Mouse (Mus musculus): Measurements from ENCODE around the gene Fgfr1op2.

The Fgfr1op2 gene

DNA sequence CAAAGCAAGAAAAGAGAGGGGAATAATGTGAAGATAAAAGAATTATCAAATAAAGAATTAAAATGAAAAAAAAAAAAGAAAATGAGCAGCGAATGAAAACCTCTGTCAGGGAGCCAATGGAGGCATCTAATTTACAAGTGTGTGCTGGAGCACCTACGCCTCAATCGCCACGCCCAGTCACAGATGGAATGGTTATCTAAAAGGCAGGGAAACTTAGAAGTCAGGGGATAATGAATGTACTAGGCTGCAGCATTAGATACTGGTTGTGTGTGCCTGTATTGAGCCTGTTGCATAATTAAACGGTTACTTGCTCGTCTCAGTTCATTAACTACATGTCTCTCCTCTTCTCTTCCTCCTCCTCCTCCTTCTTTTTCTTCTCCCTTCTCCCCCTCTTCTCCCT lies 34.4 kb downstream of the Fgfr1op2 start:
- no peak for DNase-seq

DNA sequence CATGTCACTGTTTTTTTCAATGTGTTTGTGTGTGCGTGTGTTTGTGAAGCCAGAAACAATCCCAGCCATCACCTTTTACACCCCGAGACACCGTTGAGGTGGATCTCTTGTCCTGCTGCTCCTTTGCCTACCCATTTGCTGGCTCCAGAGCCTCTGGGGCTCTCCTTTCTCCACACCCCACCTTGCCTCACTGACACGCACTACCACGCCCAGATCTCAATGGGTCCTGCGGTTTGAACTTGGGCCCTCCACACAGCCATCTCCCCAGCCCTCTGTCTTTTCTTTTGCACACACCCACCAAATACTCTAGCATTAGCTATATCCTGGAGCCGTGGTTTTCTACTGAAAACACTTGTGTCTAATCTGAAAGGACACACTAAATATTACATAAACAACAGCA lies 34.9 kb downstream of the Fgfr1op2 start:
- no peak for DNase-seq

DNA sequence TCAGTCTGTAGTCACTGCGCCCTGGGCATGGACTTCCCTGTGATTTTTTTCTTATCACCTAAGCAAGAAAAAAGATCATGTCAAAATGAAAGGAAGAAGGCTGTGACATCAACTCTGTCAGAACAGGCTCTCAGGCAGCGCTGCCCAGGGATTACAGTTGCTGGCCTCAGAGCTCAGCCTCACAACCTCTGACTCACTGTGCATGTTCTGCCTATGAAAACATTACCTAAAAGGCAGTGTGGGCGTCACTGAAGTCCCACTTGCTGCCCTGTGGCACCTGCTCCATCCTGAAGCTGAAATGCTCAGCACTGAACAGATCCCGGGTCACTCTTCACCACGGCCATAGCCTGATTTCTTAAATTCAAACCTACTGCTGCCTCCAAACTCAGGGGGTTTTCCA lies 35.7 kb downstream of the Fgfr1op2 start:
- DNase-seq, result no peak

DNA sequence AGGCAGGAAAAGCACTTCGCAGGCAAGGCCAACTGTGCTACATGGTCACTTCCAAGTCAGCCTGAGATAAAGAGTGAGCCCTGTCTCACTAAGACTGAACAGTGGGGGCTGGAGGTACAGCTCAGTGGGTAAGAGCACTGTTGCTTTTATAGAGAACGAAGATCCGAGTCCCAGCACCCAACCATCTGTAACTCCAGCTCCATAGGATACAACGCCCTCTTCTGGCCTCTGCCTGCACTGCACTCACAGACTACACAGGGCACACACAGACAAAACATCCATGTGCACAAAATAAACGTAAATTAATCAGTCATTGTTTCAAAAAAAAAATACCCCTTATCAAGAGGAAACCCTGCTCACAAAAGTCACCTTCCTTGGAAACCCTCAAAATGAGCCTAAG lies 36.9 kb downstream of the Fgfr1op2 start:
- DNase-seq, result no peak

DNA sequence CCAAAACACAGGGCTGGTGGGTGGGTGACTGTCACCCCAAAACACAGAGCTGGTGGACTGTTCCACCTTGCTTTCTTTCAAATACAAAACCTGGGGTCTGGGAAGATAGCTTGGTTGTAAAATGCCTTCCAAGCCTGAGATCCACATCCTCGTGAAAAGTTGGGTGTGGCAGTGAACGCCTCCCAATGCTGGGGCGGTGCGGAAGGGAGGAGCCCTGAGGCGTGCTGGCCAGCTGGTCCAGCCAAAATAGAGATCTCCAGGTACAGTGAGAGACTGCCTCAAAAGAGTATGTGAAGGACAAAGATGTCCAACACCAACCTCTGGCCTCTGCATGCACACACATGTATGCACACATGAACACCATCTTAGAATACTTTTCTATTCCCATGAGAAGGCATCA lies 37.5 kb downstream of the Fgfr1op2 start:
- no peak for DNase-seq

DNA sequence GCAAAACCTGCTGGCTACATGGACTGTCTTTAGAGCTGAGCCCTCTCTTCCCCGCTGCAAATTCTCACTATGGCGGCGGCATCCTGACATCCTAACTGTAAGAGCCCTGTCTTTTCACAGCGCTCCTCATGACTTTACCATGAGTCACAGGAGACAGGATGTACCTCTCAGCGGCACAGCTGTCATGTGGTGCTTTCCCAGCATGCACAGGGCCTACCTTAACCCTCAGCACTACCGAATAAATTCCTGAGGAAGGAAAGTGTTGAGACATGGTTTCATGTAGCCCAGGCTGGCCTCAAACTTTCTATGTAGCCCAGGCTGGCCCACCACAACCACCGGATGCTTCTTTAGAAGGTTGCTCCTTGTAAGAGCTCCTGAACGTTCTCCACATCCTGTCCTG lies 38.9 kb downstream of the Fgfr1op2 start:
- no peak for DNase-seq

DNA sequence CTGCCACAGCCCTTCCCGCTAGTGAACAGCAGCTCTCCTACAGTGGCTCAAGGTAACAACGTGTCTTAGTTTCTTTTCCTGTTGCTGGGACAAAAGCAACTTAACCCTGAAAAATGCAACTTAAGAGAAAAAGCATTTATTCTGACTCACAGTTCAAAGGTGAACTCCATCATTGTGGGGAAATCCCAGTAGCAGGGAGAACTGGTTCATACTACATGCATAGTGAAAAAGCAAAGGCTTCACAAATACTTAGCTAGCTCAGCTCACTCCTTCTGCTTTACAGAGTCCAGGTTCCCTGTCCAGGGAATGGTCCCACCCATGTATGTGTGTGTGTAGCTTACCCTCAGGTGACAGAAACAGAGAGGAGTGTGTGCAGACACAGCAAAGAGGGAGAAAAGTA lies 39.7 kb downstream of the Fgfr1op2 start:
- no peak for DNase-seq

DNA sequence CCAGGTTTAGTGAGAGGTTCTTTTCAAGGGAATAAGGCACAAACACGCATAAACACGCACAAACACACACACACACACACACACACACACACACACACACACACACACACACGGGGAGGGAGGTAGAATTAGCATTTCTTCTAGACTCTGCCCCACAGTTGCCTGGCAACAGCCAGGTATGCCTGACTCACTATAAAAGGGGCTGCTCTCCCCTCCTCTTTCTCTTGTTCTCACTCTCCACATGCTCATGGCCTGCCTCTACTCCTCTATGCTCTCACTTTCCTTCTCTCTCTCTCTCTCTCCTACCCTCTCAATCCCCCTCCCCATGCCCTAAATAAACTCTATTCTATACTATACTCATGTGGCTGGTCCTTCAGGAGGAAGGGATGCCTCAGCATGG lies 51.1 kb downstream of the Fgfr1op2 start:
- DNase-seq, result no peak

DNA sequence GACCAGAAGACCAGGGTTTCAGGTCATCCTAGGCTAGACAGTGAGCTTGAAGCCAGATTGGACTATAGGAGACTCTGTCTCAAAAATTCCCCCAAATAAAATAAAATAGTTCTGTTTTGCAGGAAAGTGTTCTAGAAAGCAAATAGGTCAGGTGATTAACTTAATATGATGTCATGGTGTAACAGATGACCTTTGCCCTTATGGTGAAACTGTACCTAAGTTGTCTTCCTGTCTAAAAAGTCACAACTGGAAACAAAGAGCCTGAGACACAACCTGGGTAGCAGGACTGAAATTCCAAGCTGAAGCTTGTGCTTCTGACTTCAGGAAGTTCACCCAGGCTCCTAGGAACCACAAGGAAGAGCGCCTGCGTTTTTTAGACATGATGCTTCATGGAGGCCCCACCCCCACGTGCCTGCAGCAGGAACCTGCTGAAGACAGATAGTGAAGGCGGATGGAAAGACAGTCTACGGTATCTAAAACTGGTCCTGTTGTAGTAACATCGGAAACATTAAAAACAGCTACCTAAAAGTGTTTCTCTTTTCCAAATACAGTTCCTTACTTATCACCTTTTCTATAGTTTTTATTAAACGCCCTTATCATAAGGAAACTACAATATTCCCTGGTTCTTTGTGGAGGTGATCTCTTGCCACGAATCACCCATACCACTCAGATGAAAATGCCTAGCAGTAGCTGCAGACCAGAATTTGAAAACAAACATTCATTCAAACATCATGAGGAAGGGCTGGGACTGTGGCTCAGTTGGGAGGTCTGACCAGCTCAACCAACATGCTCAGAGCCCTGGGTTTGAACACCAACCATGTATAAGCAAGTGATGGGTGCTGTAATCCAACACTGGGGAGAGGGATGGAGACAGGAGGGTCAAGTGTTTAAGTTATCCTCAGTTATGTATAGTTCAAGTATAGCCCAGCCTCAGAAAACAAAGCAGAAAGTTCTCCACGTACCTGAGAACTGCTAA lies 53.1 kb downstream of the Fgfr1op2 start:
- DNase-seq, result no peak

DNA sequence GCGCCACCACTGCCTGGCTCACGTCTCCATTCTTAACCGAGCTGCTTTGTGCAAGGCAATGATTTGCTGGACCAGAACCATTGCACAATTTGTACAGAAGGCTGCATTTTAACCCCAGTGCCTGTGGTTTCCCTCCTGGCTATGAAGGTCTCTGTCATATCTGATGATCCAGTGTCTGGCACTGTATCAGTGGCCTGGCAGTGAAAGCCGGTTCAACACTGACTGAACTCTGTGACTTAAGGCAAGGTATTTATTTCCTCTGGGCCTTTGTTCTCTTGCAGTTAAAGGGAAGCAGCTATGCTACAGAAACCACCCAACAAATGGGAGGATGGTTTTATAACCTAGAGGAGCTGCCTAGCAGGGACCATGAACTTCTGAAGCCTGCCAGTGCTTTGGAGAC lies 54.0 kb downstream of the Fgfr1op2 start:
- no peak for DNase-seq

DNA sequence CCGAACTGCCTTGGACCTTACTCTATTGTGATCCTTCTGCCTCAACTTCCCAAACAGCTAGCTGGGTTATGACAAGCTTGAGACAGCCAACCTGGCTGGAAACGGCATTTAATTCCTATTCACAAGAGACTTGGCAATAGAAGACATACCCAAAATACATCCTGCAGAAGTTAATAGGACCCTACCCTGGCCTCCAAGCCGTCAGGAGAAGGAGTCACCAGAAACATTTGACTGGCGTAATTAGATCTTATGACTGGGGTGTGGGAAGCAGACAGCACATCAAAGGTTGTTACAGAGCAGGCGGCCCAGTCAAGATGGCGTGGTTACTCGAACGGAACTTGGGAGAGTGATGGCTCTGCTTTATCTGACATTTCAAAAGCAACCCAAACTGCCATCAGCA lies 54.8 kb downstream of the Fgfr1op2 start:
- DNase-seq, result no peak

DNA sequence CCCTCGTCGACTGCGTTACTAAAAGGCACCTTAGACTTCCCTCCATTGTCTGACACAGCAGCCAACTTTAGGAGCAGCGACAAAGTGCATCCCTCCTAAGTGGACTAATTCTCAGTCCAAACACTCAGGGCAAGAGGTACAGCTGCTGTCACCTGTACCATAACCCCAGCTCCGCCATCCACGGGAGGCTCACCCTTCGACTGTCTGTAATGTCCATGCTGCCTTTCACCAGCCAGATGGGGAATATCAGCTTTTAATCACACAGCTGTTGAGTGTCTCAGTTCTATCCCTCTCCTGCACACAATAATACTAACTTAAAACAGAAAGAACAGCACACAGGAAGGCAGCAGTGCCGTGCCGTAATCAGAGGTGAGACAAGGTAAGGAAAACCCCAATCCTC lies 55.4 kb downstream of the Fgfr1op2 start:
- DNase-seq, result no peak

DNA sequence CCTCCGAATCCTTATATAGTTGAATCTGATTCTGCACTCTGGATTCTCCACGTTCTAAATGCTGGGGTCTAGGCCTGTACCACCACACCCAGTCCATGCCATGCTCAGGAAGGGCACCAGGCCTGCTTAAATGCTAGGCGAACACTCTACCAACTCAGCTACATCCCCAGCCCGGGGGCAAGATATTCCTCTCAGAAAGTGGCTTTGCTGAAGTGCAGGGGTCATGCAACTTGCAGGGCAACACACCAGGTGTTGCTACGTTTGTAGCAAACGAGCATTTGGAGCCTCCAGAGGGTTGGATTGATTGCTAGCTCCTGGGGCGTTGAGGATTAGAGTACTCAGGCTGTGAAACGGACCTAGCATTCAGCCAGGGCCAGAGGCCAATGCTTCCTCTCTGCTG lies 56.1 kb downstream of the Fgfr1op2 start:
- DNase-seq, result peak; percentile 30 to 33

DNA sequence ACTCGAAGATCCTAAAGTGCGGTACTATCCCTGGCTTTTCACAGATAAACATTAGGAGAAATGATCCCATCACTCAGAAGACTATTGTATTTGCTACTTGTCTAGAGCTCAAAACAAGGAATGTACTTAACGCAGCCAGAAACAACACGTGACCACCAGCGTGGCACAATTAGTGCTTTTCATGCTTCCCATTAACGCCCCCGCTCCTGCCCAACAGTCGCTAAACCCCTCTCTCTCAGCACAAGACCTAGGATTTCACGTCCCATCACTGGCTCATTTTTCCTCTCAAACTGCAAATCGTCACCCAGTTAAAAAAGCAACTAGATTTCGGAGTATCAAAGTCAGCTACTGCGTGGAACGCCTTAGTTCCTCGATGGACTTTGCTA lies 56.6 kb downstream of the Fgfr1op2 start:
- DNase-seq, result peak; percentile 50

DNA sequence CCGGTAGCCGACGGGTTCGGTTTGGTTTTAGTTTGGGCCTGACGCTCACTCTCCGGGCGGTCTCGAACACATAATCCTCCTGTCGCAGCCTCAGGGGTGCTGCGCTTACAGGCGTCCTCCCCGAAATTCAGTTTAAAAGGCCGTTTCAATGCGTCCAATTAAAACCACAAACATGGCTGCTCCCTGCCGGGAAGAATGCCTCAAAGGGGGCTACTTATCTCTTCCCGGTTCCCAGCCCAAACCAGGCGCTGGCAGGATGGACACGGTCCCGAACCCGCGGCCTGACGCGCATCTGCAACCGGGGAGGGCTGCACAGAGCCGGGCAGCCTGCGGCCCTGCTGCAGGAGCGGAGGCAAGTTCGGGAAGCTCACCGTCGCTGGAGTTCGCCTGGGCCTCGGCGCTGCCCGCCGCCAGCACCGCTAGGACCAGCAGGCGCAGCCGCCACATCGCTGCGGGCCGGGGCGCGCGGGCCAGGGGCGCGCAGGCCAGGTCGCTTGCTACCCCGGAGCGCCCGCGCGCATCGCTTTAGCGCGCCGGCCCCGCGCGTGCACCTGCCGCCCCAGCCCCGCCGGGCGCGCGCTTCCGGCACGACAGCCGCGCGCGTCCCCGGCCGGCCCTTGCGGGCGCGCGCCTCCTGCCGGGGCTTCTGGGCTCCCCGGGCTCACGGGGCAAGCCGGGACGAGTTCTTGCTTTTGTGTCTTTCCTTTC lies 57.2 kb downstream of the Fgfr1op2 start:
- peak; percentile 82 to 88 for DNase-seq

DNA sequence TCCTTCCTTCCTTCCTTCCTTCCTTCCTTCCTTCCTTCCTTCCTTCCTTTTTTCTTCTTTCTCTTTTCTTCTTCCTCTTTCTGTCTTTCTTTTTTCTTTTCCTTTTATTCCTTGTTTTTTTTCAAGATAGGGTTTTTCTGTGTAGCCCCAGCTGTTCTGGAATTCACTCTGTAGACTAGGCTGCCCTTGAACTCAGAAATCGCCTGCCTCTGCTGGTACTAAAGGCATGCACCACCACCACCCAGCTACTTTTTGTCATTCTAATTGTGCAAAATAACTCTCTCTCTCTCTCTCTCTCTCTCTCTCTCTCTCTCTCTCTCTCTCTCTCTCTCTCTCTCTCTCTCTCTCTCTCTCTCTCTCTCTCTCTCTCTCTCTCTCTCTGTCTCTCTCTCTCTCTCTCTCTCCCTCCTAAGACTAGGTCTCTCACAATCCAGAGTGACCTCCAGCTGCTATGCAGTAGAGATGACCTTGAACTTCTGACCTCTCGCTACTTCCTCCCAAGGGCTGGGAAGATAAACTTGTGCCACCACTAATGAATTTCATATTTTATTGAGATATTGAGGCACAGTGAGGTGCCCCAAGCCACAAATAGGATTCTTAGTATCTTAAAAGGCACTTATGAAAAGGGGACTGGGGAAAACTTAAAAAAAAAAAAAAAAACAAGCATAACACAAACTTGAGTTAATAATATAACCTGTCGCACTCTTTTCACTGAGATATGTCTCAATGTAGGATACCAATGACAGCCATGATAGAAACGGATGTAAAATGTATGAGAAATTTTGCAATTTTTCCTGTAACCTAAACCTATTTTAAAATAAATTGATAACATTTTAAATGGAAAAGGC lies 58.0 kb downstream of the Fgfr1op2 start:
- no peak for DNase-seq

DNA sequence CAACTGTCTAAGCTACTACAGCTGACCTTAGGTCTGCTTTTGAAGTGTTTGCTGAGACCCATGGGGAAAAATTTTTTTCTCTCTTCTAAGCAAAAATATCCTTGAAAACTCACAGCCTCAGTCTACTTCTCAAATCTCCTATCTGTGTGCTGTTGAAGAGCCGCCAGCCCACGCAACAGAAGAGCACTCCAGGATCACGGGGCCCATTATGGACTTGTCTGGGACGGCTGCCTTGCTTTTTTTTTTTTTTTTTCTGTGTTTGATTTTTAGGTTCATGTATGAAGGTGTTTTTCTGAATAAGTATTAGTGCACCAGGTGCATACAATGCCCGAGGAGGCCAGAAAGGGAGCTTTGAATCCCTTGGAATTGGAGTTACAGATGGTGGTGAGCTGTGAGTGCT lies 59.5 kb downstream of the Fgfr1op2 start:
- DNase-seq, result no peak

DNA sequence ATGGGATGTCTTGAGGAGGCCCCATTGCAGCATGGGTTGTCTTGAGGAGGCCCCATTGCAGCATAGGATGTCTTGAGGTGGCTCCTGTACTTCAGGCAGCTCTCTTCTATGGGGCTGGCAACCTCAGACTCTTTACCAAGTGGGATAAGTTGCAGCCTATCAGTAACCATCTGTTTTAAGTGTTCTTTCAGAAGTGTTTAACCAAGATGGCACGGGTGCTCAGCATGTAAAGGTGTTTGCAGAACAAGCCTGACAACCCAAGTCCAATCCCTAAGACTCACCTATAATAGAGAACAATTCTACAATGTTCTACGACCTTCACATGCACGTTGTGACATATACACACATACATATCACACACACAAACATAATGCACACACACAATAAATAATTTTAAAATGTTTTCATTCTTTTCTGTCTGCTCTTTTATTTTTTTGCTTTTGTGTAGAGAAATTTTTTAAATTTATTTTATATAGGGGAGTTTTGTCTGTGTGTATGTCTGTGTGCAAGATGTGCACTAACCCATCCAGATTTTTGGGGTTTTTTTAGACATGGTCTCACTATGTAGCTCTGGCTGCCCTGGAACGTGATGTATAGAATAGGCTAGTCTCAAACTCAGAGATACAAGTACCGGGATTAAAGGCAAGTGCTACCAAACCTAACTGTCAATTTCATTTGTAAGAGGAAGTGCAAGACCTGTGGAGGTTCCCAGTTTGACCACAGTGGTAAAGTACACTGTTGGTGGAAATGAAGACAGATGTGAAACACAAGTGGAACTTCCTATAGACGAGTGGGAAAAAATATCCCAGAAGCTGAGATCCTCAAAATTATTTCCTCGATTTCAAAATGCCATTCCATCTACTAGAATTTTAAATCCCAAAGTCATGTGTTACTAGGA lies 63.3 kb downstream of the Fgfr1op2 start:
- DNase-seq, result no peak

DNA sequence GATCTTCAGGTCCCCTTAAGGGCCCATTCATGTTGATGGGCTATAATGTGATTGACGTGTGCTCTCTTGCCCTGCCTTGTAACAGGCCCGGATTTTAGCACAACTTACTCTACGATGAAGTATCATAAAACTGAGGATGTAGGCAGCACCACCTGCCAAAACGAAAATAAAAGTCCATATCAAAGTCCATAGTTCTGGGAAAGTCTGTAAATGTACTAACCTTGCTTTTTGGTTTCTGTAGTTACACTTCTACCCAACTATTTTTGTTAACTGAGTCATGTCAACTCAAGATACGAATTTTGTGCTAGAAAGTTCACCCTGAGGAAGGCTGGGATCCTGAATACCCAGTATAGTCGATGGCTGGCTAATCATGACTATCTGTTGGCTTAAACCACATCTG lies 64.0 kb downstream of the Fgfr1op2 start:
- DNase-seq, result no peak

DNA sequence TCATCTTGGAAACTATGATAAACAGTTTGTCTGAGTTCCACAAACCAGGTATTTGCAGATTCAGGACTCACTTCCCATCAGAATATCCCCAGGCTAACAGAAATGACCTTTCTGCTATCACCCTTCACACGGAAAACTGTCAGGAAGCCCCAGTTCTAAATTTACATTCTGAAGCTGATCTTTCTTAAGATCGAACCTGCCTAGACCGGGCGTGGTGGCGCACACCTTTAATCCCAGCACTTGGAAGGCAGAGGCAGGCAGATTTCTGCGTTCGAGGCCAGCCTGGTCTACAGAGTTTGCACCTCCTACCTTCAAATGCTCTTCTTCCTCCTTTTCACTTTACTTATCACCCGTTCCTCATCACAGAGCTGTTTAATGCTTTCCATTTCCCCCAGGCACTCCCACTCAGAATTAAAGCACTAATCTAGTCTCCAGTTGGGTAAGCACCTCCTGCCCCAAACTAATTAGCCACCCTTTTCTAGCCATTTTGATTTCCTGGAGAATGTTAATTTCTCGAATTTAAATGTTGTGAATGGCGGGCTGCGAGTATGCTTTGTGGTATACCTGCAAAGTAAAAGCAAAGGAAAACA lies 64.7 kb downstream of the Fgfr1op2 start:
- DNase-seq, result no peak

DNA sequence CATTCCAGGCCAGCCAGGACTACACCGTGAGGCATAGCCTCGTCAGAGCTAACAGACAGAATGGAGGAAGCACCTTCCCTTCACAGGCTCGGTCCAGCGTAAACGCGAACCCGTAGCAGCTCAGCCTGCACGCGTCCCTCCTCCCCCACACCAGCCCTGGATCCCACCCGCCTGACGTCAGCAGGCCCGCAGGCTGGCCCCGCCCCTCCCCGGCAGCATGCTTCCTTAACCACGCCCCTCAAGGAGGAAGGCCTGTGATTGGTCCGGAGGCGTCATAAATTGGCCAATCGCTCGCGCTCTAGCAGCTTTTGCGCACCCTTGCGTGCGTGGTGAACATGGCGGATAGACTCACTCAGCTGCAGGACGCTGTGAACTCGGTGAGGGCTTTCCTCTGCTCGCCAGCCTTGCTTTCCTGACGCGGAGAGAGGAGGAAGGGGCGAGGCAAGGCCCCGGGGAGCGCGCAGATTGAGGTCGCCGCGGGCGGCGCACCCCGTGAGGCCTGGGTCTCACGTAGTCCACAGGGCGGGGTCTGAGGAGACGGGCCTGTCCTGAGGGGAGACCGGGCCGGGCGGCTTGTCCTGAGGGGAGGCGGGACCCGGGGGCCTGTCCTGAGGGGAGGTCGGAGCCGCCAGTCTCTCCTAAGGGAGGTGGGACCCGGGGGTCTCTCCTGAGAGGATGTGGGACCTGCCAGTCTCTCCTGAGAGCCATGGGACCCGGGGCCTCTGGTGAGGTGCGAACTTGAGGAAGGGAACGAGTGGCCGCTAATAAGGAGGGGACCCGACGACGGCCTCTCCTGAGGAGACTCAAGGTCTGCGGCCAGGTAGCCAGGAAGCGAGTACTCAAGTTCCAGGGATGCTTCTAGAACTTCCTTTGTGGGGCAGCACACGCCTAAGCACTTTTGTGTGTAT lies 65.5 kb downstream of the Fgfr1op2 start, which contains the start of the genes Med21 and Tm7sf3:
TSS of gene Med21 (plus strand) at position 272 of the 908 bp plus-strand sequence.
TSS of gene Tm7sf3 (minus strand) at position 549 of the 908 bp plus-strand sequence.
- peak; percentile 100 for DNase-seq
